Mouse (Mus musculus) kidney, adult 11 months (tissue): ENCODE results near the gene Fbxo34.

ENCODE experiments used
- DNase-seq: peaks from one replicate; pipeline ENCODE4 v3.0.0; 2022

Gene Fbxo34

DNA sequence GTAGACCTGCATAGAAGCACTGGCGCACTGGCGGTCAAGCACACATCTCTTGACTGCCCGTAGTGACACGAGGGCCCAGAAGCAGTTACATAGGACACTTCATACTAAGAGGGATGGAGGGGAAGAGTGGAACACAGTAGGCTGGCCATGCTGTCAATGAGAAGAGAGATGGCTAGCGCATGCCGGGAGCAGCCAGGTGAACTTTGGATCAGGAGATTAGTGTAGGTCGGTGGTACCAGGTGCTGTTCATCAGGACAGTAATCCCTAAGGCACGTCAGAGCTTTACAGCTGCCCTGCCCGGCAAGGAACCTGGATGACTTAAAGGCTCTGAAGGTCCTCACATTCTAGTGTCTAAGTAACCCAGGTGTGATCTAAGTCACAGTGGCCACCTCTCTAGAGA, 23.7 kb downstream of the Fbxo34 start:
- peak; percentile 37 for DNase-seq

DNA sequence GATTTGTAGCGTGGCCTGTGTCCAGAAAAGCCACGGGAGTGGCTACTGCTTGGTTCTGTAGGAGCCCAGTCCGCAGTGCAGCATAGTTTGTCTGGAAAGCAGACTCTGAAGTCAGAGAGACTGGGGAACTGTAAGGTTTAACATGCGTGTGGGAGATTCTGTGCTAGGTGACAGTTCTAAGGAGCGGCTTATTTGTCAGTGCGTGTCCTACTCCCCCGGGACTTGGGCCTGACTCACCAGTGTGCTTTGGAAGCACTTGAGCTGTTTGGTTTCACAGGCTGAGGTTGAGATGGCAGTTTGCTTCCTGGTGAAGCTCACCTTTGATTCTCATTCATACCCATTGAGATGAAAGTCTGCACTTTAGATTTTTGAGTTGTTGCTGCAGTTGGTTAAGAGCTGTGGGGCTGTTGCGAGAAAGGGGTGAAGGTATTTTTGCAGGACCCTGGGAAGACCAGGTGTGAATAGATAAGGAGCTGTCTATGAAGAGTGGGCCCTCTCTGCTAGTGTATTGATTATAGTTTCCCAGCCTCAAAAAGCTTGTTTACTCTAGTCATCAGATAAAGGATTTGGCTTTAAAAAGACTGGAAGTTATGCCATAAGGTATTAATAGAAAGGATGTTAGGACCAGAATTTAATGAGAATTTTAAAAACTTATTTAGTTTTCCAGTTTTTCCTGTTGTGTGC, 24.5 kb downstream of the Fbxo34 start:
- no peak for DNase-seq

DNA sequence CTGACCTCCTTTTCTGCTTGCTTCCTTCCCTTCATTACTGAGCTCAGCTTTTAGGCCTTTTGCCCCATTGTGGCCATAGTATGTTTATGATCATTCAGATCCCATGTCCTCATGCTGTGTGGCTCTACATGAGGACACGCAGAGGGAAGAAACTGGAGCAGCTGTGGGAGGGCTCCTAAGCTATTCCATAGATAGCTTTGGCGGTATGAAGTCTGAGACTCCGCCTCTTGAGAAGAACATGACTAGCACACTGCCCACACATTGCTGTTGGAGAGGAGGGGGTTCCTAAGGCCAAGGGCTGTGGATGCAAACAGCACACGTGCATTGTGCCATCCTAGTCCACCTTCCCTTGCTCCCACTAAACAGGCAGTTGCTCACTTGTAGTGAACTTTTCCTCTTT, 26.0 kb downstream of the Fbxo34 start:
- DNase-seq, result no peak

DNA sequence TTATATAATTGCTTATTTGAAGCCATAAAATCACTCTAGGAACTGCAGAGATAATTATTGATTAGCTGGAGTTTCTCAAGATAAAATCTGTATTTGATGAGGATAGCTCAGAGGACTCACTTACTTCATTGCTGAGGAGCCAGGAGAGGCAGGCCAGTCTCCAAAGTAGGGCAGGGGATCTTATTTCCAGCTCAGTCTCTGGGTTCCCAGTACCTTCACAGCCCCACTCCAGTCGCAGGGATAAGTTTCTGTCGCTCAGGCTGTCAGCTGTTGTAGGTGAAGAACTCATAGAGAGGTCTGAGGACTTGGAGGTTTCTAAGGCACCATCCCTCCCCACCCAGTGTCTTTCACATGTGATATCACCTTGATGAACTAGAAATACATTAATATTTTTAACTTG, 27.5 kb downstream of the Fbxo34 start:
- DNase-seq, result no peak

DNA sequence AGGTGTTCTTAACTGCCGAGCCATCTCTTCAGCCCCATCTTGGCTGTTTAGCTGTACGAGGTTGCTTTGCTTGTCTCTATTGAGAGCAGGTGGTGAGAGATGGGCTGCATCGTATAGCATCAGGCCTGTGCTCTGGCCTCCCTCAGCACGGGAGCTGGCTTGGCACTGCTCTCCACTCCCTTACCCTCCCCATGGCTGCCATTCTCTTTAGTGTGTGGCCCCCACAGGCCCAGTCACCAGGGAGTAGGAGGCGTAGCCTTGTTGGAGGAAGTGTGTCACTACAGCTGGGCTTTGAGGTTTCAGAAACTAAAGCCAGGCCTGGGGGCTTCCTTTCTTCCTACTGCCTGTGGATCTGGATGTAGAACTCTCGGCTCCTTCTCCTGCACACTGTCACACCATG, 32.0 kb downstream of the Fbxo34 start:
- DNase-seq, result no peak

DNA sequence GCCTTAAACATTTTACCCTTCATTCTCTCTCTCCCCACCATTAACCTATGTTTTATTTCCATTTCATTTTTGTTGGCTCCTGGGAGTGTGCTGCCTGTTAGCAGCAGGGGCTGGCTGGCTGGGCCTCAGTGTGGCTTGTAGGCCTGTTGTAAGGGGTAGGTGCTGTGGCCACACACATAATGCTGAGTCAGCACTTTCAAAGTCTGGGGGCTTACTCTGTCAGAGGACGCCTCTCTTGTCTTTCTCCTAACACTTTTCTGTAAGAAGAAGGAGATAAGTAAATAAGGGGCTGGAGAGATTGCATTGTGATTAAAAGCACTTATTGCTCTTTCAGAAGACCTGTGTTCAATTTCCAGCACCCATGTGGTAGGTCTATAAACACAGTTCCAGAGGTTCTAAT, 32.9 kb downstream of the Fbxo34 start:
- DNase-seq, result no peak

DNA sequence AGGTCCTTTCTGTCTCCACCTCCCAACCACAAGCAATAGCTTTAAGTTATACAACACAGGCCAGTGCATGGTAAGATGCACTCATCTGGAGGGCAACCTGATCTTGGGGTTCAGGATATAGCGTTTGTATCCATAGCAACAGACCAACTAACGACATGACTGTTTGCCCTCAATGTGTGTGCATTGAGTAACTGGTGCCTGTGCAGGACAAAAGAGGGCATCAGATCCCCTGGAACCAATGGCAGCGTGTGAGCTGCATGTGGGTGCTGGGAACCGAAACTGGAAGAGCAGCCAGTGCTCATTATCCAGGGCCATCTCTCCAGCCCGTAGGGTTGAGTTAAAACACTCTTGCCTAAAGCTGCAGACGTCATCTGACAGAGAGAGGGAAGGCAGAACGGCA, 38.5 kb downstream of the Fbxo34 start:
- no peak for DNase-seq

DNA sequence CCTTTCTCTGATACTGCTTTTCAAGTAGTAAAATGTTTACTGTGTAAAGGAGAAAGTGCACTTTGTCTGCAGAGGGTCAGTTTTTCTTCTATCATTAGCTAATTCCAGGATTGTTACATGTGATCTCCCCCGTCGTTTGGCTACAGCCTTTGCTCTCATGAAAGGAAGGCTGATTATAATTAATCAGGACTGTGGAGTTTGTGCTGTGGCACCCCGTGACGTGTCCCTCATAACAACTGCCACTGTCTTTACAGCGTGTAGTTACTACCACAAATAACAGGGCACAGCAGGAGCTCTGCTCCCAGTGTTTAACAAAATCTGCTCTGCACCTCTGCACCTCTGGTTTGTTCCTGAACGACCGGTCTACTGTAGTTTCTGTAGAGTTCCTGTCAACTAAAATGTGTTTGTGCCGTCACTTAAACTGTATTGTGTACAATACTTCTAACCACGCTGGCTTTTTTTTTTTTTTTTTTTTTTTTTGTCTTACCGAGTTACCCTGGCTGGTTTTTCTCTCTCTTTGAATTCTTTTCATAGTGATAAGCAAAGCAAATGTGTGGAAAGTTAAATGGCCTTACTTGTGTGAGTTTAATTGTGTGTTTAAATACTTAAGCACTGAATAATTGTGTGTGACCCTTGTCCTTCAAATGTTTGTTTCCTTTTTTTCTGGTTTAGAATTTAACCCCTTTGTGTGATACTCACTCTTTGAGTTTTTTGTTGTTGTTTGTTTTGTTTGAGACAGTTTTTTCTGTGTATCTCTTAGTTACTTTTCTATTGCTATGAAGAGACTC, 39.3 kb downstream of the Fbxo34 start:
- peak; percentile 37 for DNase-seq

DNA sequence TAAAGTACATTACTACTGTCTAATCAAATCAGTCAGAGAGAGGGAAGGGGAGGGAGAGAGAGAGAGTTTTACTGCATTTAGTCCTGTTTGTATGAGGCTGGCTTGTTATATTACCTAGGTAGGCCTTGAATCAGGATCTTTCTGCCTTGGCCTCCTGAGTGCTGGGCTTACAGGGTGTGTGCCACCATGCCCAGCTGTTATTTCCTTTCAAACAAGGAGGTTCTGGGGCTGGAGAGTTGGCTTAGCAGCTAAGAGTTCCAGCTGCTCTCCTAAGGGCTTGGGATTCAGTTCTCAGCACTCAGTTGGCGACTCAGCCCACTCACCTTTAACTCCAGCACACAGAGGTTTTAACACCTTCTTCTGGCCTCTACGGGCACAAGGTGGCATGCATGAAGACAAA, 40.5 kb downstream of the Fbxo34 start:
- no peak for DNase-seq

DNA sequence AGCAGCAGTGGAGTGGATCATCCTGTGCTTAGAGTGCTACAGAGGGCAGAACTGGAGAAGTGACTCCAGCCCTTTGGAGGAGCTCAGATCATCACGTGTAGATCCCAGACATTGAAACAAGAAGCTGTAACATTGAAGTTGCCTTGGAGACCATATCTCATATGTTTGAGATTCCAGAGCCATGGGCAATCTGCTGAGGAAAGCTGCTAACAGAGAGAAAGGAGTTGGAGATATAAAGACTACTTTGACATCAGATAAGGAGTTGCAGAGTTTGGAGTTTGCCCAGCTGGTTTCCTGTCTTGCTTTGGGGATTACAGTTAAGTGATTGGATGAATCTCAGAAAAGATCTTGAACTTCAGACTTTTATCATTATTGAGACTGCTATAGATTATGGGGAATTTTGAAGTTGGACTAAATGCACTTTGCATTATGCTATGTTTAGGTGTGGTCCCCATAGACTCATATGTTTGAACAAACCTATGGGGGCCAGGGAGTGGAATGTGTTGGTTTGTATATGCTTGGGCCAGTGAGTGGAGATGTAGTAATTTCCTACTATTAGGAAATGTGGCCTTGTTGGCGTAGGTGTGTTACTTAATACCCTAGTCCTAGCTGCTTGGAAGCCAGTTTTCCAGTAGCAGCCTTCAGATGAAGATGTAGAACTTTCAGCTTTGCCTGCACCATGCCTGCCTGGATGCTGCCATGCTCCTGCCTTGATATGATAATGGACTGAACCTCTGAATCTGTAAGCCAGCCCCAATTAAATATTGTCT, 43.6 kb downstream of the Fbxo34 start:
- DNase-seq, result no peak

DNA sequence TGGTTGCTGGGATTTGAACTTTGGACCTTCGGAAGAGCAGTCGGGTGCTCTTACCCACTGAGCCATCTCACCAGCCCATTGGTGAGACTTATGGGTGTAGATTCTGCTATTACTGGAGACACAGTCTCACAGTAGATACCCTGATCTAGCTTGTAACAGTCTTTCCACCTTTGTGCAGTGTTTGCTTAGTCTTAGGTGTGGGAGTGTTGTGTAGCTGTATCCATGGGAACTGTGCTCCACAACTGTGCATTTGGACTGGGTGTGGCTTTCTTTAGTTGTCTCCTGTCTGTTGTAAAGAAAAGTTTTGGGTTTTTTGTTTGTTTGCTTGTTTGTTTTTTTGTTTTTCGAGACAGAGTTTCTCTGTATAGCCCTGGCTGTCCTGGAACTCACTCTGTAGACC, 45.7 kb downstream of the Fbxo34 start:
- no peak for DNase-seq

DNA sequence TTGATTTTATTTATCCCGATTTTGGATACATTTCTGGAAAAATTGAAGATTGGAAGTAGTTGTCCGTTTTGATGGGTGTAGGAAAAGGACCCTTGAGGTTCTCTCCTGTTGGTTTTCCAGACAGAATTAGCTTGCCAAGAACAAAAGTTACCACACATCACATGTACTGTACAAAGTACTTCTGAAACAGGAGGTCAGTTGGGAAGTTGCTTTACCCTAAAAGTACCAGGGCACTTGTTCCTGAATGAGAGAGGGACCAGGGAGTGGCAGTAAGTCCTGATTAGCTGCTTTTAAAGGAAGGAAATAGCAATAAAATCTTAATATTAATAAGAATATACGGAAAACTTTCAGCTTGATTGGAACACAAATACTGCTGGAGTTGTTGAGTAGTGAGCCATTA, 46.9 kb downstream of the Fbxo34 start:
- no peak for DNase-seq

DNA sequence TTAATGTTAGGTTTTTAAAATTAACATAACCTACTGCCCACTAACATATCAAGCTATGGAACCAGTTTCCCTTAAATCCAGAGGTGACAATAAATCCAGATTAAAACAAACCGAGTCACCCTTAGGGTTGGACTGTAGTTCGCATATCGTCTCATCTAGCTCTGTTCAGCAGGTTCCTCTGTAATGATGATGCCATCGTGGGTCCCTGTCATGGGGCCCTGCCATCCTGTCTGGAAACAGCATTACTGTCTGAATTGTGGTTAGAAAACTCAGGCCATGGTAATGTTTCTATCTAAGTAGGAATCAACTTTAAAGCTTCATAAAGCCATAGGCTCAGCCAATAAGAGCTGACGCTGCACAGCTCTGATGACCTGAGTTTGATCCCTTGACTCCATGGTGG, 48.4 kb downstream of the Fbxo34 start:
- DNase-seq, result no peak

DNA sequence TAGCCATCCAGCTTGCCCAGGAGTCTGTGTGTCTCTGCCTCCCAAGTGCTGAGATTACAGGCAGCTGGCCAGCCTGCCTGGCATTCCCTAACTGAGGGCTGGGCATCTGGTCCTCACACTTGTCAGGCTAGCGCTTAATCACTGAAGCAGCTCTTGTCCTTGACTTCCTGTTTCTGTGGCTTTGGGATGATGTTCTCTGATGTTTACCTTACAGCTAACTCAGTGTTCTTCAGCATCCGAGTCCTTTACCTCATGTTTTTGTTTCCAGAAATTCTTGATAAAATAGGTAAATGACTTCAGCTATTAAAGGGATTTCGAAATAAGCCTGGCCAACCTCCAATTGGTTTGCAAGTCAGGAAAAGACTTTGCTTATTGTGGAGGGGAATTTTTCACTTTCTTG, 53.8 kb downstream of the Fbxo34 start:
- no peak for DNase-seq

DNA sequence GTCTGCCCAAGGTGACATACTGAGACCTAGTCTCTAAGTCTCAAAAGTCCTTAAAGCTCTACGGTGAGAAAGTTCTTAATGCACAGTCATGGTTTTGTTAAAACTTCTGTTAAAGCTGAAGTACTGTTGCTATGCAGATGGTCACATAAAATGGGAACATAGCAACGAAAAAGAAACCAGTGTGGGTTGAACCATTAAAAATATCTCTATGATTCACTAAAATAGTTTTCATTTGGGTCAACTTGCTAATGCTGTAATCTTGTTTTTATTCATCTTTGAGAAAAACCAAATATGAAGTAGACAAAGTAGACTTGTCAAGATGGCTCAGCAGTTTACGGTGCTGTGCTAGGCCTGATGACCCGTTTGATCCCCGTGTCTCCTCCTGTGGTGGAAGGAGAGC, 56.5 kb downstream of the Fbxo34 start:
- no peak for DNase-seq

DNA sequence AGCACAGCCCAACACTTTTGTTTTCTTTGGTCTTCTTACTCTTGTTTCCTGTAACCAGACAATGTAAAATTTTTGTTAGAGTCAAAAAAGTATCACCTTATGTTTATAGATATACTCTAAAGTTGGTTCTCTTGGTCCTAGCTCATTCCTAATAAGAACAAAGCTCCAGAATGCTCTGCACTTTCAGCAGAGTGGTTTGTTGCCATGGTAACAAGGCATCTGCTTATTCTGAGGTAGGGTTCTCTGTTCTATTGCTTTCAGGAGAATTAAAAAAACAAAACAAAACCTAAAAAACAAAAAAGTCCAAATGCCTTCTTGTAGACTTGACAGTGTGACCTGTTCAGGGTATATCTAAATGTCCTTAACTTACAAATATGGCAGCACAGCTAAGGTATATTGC, 57.8 kb downstream of the Fbxo34 start:
- no peak for DNase-seq

DNA sequence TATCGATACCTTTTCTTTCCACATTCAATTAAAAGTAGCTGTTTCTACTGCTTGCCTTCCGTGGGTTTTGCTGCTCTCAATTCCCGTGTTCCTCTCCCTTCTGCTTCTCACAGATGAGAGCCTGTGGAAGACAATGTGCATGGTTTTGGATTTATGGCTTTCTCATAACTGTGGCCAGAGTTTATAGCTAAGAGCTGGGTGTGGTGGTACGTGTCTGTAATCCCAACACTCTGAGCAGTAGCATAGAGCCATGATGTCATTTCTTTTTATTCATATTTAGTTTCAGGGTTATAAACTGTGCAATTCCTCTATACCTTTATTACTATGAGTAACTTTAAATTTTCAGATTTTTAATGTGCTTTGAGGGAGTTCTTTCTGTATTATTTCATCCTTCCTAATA, 60.0 kb downstream of the Fbxo34 start:
- no peak for DNase-seq

DNA sequence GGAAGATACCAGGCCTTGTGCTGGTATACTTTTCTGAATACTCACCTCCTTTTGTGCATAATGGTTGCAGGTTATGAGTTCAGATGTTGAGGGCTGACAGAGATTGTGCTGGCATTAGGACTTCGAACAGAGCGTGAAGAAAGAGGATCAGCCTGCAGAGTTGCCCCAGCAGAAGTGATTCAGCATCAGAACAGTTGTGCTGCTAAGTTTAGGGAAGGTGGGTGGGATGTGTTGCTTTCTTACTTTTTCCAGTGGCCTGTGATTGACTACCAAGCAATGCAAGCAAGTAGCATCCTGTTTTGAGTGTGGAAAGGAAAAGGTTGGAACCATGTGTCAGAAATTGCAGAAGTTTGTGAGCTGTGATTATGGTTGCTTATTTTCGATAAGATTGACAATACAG, 63.4 kb downstream of the Fbxo34 start:
- no peak for DNase-seq

DNA sequence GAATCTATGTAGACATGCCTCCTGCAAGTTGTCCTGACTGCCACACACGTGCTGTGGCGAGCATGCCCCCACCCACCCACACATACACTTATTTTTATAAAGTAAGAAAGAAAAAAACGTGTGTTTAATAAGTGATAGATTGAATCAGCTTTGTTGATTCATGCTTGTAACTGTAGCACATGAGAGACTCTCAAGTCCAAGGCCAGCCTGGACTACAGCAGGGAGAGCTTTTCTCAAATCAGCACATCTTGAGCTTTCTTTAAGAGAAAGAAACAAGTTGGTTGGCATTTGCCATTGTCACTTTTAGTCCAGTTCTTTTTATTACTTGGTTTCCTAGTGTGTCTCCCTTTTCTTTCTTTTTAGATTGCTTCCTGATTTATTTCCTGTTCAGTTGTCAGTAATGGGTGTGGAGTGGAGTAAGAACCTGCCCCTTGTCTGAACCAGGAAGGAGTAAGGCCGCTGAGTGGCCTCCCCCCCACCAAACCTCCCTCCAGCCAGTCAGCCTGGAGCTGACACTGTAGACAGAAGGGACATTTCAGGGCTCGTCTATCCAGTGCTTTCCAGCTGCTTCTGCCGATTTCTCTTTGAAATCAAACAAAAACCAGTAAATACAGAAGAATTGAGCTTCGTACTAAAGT, 64.7 kb downstream of the Fbxo34 start:
- DNase-seq, result peak; percentile 39

DNA sequence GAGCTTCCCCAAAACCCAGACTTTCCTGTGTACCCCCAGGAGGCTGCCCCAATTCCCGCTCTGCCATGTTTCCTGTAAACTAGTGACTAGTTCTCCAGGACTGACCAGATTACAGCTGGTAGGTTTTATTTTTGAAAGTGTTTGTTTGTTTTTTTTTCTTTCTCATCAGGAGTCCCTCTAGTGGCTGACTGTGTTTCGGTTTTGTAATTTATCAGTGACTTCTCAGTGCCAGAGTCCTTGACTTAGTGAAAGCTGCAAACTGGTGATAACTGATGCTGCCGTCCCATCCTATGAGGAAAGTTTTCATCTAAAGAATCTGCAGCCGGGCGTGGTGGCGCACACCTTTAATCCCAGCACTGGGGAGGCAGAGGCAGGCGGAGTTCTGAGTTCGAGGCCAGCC, 65.4 kb downstream of the Fbxo34 start:
- no peak for DNase-seq

DNA sequence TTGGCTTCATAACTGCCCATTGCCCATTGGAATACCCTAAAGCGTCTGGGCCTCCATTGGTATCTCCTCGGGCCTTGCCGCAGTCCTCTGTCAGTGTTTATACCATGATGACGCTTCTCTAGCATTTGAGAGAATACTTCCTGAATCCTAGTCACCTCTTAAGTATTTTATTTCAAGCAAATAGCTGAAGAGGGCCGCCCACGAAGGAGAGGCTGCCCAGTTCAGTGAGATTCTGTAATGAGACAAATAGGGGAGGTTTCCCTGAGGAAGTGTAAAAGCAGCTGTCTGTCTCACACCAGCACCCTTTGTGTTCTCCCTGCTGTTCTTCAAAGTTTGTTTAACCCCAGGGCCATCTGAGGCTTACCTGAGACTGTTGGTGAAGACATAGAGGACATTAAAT, 66.5 kb downstream of the Fbxo34 start:
- DNase-seq, result no peak

DNA sequence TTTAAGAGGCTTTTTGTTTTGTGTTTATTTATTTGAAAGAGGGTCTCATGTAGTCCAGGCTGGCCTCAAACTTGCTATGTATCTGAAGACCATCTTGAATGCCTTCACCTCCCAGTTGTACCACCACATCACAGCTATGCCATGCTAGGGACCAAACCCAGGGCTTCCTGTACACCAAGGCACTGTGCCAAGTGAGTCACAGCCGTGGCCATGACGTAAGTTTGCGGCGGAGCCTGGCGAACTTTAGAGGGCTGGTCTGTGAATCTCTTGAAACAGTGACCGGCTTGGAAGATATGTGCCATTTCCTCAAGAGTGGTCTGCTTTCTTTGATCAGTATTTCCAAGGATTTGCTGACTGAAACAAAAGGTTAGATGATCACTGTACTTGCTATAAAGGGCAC, 68.4 kb downstream of the Fbxo34 start:
- no peak for DNase-seq

DNA sequence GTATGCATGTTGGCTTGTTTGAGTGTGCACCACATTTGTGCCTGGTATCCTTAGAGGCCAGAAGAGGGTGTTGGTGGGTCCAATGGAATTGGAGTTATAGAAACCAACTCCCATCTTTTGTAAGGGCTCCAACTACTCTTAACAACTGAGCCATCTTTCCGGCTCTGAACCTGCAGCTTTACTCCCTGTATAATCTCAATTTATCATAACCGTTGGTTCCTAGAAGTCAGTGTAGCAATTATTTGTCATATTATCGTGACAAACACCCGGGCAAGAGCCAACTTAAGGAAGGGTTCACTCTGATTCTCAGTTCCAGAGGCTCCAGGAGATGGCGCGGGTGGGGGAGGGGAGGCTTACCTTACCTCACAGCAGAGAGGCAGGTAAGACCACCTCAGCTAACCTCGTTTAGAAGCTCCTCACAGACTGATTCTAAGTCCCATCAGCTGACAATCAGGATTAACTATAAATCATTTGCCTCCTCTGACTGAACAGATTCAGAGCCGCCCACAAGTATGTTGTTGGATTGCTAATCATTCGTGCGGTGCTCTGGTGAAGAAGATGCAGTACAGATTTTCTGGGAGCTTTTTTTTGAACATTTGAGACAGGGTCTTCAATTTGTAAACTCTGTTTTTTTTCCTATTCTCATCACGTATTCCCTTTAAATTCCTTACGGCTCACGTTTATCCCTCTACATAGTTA, 70.7 kb downstream of the Fbxo34 start:
- DNase-seq, result no peak
